Mouse (Mus musculus) midbrain, embryonic 14.5 days (tissue): ENCODE measurements around the gene Stfa3. TPM values are rescaled to one million over a fixed set of nuclear protein-coding genes. Genes with fewer than 3 reads are reported as not detected.
A peak's percentile ranks its signal among the peaks of the same experiment; 100 is the strongest.
"Not testable (repeated sequence)": the region's sequence is repeated elsewhere in the genome, so short reads cannot be mapped to it uniquely, and the experiment has no call there.

Experiments used
- ATAC-seq: fragments of 200-750 bp; cut with Nextera tagmentation; 2 replicates; pipeline ENCODE4 v1.8.0; 2017; ENCODE audit warnings: moderate number of reproducible peaks, moderate library complexity; ENCODE audit not compliant: low FRiP score, low TSS enrichment
- DNase-seq: peaks from one replicate; pipeline ENCODE4 v3.0.0-alpha.2; 2015
- H3K27ac ChIP-seq: fragments of 300-500 bp; sonication (generic); replicated peaks from 2 replicates; pipeline ENCODE4 v1.5.1; 2014; ENCODE audit warnings: mild to moderate bottlenecking, low read depth, low read length, moderate library complexity
- H3K27me3 ChIP-seq: fragments of 300-500 bp; sonication (generic); 2 replicates; pipeline ENCODE4 v1.6.1; 2014; ENCODE audit warnings: low read length, control low read depth, mixed read lengths; ENCODE audit not compliant: control insufficient read depth, insufficient read depth
- H3K36me3 ChIP-seq: fragments of 300-500 bp; sonication (generic); 2 replicates; pipeline ENCODE4 v1.6.1; 2014; ENCODE audit warnings: low read length, control low read depth; ENCODE audit not compliant: control insufficient read depth, insufficient read depth
- H3K4me1 ChIP-seq: fragments of 300-500 bp; sonication (generic); 2 replicates; pipeline ENCODE4 v1.6.1; 2014; ENCODE audit warnings: mild to moderate bottlenecking, antibody characterized with exemption, low read length, control low read depth; ENCODE audit not compliant: control insufficient read depth, insufficient read depth
- H3K4me2 ChIP-seq: fragments of 300-500 bp; sonication (generic); 2 replicates; pipeline ENCODE4 v1.6.1; 2014; ENCODE audit warnings: mild to moderate bottlenecking, low read length, moderate library complexity
- H3K4me3 ChIP-seq: fragments of 300-500 bp; sonication (generic); replicated peaks from 2 replicates; pipeline ENCODE4 v1.5.1; 2014; ENCODE audit warnings: low read depth, low read length
- H3K9ac ChIP-seq: fragments of 300-500 bp; sonication (generic); replicated peaks from 2 replicates; pipeline ENCODE4 v1.6.1; 2014; ENCODE audit warnings: mild to moderate bottlenecking, low read length, moderate library complexity
- H3K9me3 ChIP-seq: fragments of 300-500 bp; sonication (generic); 2 replicates; pipeline ENCODE4 v1.6.1; 2016; ENCODE audit warnings: low read length, control low read depth, mixed read lengths; ENCODE audit not compliant: control insufficient read depth
- WGBS: fragments of 180-500 bp; shearing (Covaris S2); extraction: QIAGEN DNeasy Blood & Tissue Kit; methylation state at CpG from one replicate; pipeline ENCODE4 v1.1.7; 2014; 5-methylcytosine and 5-hydroxymethylcytosine counted together
- polyA plus RNA-seq: library from polyadenylated mRNA; unstranded; fragments of >200 nt; fragmentation: Nextera tagmentation; extraction: Ambion mirVana; gene quantifications from 2 replicates; pipeline ENCODE4 v1.2.1, GENCODE M21; 2014

Stfa3 gene
- polyA plus RNA-seq, 1 experiment from 2014 or later, result not detected

DNA sequence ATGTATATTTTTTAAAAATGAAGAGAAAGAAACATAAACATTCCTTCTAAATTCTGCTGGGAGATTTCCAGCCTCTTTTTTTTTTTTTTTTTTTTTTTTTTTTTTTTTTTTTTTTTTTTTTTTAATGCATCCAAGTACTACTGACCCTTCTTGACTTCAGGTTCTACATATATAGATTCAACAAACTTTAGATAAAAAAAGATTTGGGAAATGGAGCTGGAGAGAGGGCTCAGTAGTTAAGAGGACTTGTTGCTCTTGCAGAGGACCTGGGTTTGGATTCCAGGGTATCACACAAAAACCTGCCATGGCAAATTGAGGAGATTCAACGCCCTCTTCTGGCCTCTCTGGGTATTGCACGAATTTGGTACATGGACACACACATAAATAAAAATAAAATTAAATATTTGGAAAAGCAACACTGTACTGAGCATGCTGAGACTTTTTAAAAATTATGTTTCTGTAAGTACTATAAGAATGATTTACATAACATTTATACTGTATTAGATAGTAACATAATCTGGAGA lies 14.8 kb upstream of the Stfa3 start:
- no peak for ATAC-seq
- Histone ChIP-seq H3K36me3 (no peaks in the 10 kb centered on the region), H3K9me3 (no peaks in the 10 kb centered on the region), H3K9ac (no peak overlapping the region), H3K4me1 (no peaks in the 10 kb centered on the region), H3K27me3 (no peaks in the 10 kb centered on the region), H3K4me2 (no peak overlapping the region), H3K4me3 (no peak overlapping the region), H3K27ac (no peak overlapping the region)
- peak; percentile 33 for DNase-seq
- WGBS, result 6% methylated on average over 2 of the region's 2 CpGs

DNA sequence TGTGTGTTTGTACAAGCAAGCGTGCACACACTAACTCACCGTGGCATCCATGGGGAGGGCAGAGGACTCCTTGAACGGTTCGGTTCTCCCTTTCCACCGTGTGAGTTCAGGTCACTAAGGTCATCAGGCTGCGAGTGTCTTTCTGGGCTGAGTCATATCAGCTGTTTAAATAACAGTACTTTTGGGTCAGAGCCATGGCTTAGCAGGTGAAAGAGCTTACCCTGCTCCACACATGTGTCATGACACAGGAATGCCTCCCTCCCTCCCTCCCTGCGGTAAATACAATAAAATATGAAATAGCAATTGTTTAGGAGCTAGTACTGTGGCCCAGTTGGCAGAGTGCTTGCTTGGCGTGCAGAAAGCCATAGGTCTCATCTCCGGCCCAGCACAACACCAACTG lies 14.2 kb upstream of the Stfa3 start:
- WGBS, result 87% methylated on average over 9 of the region's 9 CpGs
- H3K36me3 ChIP-seq, result no peaks in the 10 kb centered on the region
- no peak overlapping the region for H3K9ac ChIP-seq
- ATAC-seq, result no peak
- H3K9me3 ChIP-seq, result no peaks in the 10 kb centered on the region
- H3K4me3 ChIP-seq, result no peak overlapping the region
- no peaks in the 10 kb centered on the region for H3K27me3 ChIP-seq
- no peaks in the 10 kb centered on the region for H3K4me1 ChIP-seq
- no peak for DNase-seq
- H3K4me2 ChIP-seq, result no peak overlapping the region
- no peak overlapping the region for H3K27ac ChIP-seq

DNA sequence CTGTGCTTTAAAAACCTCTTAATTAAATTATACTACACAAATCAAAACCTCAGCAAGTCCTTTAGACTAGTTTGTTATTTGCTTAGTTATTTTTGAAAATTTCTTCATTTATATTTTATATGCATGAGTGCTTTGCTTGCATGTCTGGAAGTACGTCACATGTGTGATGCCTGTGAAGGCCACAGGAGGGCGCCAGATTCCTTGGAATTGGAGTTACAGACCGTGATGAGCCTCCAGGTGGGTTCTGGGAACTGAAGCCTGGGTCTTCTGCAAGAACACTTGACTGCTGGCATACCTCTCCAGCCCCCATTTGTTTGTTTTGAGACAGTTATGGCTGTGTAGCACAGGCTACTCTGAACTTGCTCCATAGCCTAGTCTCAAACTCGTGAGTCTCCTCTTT lies 13.7 kb upstream of the Stfa3 start:
- Histone ChIP-seq H3K4me2 (no peak overlapping the region), H3K27ac (no peak overlapping the region), H3K4me1 (no peaks in the 10 kb centered on the region), H3K4me3 (no peak overlapping the region), H3K9me3 (no peaks in the 10 kb centered on the region), H3K36me3 (no peaks in the 10 kb centered on the region), H3K9ac (no peak overlapping the region), H3K27me3 (no peaks in the 10 kb centered on the region)
- ATAC-seq (no peak), DNase-seq (no peak)
- 71% methylated on average over 4 of the region's 4 CpGs for WGBS

DNA sequence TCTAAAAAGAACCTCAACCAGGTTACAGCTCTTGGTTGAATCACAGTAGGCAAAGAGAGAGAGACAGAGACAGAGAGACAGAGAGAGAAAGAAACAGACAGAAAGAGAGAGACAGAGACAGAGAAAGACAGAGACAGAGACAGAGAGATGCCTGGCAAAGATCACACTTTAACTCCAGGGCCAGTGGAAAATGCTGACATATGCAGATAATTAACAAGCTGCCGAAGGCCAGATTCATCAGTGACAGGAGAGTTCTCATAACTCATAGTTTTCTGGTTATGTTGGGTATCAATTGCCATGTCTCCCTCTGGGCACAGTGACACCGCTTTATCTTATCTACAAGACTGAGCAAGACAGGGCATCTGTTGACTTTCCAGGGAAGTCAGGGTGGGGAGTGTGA lies 12.7 kb upstream of the Stfa3 start:
- no peaks in the 10 kb centered on the region for H3K27me3 ChIP-seq
- H3K36me3 ChIP-seq, result no peaks in the 10 kb centered on the region
- no peak overlapping the region for H3K4me3 ChIP-seq
- no peak for ATAC-seq
- DNase-seq, result no peak
- H3K4me1 ChIP-seq, result no peaks in the 10 kb centered on the region
- WGBS, result 97% methylated on average over 2 of the region's 2 CpGs
- no peak overlapping the region for H3K27ac ChIP-seq
- H3K9ac ChIP-seq, result no peak overlapping the region
- no peak overlapping the region for H3K4me2 ChIP-seq
- H3K9me3 ChIP-seq, result no peaks in the 10 kb centered on the region

DNA sequence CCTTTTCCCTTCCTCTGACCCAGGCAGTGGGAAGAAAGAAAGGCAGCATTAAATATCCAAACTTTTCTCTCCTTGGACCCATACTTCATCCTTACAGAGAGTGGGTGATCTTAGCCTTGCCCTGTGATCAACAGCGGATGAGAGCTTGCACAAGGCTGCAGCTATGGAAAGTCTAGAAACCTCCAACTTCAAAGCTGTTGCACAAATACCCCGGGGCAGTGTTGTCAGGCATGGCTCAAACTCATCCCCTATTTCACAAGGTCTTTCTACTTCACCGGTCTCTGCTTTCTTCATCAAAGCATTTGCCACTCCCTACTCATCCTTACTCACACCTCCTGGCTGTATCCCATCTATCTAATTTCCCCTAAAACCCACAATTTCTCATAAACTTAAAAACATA lies 10.2 kb upstream of the Stfa3 start:
- ATAC-seq (no peak), DNase-seq (no peak)
- H3K9me3 ChIP-seq, result no peaks in the 10 kb centered on the region
- no peaks in the 10 kb centered on the region for H3K4me1 ChIP-seq
- no peak overlapping the region for H3K27ac ChIP-seq
- no peak overlapping the region for H3K4me3 ChIP-seq
- H3K27me3 ChIP-seq, result no peaks in the 10 kb centered on the region
- no peak overlapping the region for H3K9ac ChIP-seq
- 87% methylated on average over 3 of the region's 3 CpGs for WGBS
- H3K36me3 ChIP-seq, result no peaks in the 10 kb centered on the region
- no peak overlapping the region for H3K4me2 ChIP-seq

DNA sequence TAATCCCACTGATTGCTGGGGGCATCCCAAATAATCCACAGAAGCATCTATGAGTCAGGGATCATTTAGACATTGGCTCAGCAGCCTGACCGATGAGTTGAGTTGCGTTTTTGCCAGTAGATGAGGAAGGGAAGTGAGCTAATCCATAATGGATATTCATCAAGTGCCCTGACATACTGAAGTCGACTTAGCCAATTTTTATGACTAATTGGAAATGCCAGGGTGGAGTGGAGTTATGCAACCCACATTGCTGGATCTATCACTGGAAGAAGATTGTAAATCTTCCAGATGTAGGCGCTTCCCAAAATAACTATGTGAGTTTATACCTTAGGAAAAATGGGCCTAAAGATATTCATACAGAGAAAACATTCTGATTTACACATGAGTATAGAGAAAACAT lies 8.9 kb upstream of the Stfa3 start:
- Histone ChIP-seq H3K4me2 (no peak overlapping the region), H3K36me3 (no peaks in the 10 kb centered on the region), H3K27ac (no peak overlapping the region), H3K9ac (no peak overlapping the region), H3K9me3 (no peaks in the 10 kb centered on the region), H3K4me1 (no peaks in the 10 kb centered on the region), H3K4me3 (no peak overlapping the region), H3K27me3 (no peaks in the 10 kb centered on the region)
- ATAC-seq, result no peak
- WGBS, result 88% methylated on average over 4 of the region's 4 CpGs
- DNase-seq, result no peak

DNA sequence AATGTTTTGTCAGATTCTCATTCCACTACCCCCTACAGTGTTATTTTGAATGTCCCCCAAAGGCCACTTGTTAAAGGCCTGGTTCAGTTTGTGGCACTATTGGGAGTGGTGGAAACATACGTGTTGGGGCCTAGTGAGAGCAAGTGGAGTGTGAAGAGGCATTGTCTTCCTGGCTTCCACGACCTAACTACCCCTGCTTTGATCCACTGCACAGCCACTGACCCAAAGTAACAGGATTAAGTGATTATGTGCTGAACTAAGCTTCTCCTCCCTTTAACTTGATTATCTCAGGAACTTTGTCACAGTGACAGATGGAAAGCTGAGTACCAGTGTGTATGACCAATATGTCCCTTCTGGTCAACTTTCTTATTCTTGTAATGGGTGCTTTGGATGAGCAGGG lies 5.2 kb upstream of the Stfa3 start:
- no peak overlapping the region for H3K9ac ChIP-seq
- no peak overlapping the region for H3K4me3 ChIP-seq
- no peaks in the 10 kb centered on the region for H3K36me3 ChIP-seq
- WGBS, result 1% methylated on average over 2 of the region's 2 CpGs
- H3K4me1 ChIP-seq, result no peaks in the 10 kb centered on the region
- ATAC-seq (no peak), DNase-seq (peak; percentile 2)
- H3K4me2 ChIP-seq, result no peak overlapping the region
- no peaks in the 10 kb centered on the region for H3K9me3 ChIP-seq
- no peaks in the 10 kb centered on the region for H3K27me3 ChIP-seq
- no peak overlapping the region for H3K27ac ChIP-seq

DNA sequence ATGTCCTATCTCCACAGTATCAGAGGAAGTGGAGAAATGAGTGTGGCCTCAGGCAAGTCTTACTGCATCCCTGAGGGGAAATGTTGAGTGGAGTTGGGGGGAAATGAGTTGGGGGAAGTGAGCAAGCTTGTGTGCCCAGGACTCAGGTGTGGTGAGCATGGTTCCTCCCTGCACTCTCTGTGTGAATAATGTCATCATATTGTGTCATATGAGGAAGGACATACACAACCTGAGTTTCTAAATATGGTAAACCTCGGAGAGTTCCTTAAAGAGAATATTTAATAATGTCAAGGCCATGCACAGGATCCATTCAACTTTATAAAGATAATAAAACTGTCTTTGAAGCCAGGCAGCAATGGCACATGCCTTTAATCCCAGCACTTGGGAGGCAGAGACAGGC lies 34.2 kb downstream of the Stfa3 start:
- H3K4me1 ChIP-seq, H3K36me3 ChIP-seq, H3K9me3 ChIP-seq, ATAC-seq, H3K27ac ChIP-seq, H3K27me3 ChIP-seq, DNase-seq, H3K4me3 ChIP-seq, H3K9ac ChIP-seq, H3K4me2 ChIP-seq: not testable (repeated sequence)
- WGBS, result 89% methylated on average over 1 of the region's 1 CpGs

DNA sequence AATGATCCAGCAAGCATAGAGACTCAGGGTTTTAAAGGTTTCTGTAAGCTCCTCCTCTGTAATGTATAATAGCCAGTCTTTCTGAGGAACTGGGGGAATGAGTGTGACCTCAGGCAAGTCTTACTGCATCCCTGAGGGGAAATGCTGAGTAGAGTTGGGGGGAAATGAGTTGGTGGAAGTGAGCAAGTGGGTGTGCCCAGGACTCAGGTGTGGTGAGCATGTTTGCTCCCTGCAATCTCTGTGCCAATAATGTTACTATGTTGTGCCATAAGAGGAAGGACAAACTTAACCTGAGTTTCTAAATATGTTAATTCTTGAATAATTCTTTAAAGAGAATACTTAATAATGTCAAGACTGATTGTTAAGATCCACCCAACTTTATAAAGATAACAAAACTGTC lies 46.8 kb downstream of the Stfa3 start, which contains the start of gene Stfa2:
Gene Stfa2, minus strand, starts transcription at position 101 of the 400 bp plus-strand sequence.
- no peaks in the 10 kb centered on the region for H3K36me3 ChIP-seq
- no peak within 1 kb of the TSS for H3K4me2 ChIP-seq
- H3K27ac ChIP-seq, result no peak within 1 kb of the TSS
- no peaks in the 10 kb centered on the region for H3K4me1 ChIP-seq
- H3K9ac ChIP-seq, result no peak within 1 kb of the TSS
- no peak for DNase-seq
- no peak for ATAC-seq
- no peaks in the 10 kb centered on the region for H3K27me3 ChIP-seq
- no peak within 1 kb of the TSS for H3K4me3 ChIP-seq
- no peaks in the 10 kb centered on the region for H3K9me3 ChIP-seq
